Mouse (Mus musculus): ENCODE results near the gene Mien1.

- TF ChIP-seq CTCF (IDR thresholded peaks at IDR 0.05; ENCODE audit: extremely low read depth, insufficient read depth, low read length) (no peak), POLR2A (IDR thresholded peaks at IDR 0.05; ENCODE audit: extremely low read depth, insufficient read depth, low read length) (no peak)
These were observed 12.2 kb downstream of the Mien1 start for GRCm38 (mm10) chr11:98426592-98426991.
